Mouse (Mus musculus): ENCODE data around the gene Mycbp. TPM values are rescaled to one million over a fixed set of nuclear protein-coding genes. Genes with fewer than 3 reads are reported as not detected.

Mycbp gene
- 36.7 TPM for polyA plus RNA-seq (2014; fragmentation: Illumina TruSeq; extraction: RNeasy Lipid Tissue Mini Kit (QIAGEN cat#74804); ENCODE audit: insufficient read depth, low read depth, low replicate concordance)

DNA sequence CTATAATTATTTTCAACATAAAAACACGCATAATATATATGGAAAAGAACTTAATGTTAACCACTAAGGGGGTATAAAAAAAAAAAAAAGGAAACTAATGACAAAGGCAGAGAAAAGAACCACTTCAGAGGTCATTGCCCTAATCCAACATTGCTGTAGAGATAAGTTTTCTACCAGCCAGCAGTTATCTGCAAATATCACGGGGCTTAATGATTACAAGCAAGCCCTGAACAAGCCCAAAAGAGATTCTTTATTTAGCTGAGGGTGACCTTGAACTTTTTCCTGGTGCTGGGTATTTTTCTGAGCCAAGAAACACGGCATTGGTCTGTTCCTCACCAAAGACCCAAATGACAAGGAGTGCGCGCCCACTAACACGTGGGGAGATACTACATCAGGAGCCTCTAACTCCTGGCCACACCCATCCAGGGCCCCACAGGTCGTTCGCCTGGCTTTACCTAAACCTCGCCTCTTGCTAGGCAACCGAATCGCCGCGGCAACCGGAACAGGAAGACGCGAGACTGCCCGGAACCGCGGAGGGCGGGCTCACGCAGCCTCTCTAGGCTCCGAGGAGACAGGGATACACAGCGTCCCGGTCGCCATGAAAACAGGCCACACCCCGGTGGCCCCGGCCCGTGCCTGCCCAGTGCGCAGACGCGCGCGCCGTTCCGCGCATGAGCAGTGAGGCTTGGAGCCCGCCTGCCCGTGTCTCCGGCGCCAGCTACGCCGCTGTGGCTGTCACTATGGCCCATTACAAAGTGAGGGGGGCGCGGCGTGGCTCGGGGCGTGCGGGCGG is at the start of gene Mycbp:
Gene Mycbp (plus strand): TSS at position 500 of the 793 bp plus-strand sequence.

DNA sequence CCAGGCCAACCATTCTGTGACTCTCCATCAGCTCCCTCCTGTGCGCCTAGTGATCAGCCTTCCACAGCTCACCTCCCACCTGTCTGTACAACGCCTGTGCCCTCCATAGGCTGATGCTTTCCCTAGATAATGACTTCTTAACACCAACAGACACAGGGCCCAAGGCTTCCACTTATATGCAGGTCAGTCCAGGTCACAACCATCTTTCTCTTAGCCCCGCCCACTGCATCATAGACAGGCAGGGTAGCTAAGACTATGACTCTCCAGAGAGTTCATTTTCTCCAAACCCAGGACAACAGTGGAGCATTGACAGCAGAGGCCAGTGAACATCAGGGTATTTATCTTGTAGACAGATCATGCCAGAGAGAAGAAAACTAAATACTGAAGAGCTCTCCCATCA is 45.3 kb upstream of the Mycbp start, which contains the start of gene 4933427I04Rik:
Gene 4933427I04Rik (plus strand): TSS at position 301 of the 400 bp plus-strand sequence.

DNA sequence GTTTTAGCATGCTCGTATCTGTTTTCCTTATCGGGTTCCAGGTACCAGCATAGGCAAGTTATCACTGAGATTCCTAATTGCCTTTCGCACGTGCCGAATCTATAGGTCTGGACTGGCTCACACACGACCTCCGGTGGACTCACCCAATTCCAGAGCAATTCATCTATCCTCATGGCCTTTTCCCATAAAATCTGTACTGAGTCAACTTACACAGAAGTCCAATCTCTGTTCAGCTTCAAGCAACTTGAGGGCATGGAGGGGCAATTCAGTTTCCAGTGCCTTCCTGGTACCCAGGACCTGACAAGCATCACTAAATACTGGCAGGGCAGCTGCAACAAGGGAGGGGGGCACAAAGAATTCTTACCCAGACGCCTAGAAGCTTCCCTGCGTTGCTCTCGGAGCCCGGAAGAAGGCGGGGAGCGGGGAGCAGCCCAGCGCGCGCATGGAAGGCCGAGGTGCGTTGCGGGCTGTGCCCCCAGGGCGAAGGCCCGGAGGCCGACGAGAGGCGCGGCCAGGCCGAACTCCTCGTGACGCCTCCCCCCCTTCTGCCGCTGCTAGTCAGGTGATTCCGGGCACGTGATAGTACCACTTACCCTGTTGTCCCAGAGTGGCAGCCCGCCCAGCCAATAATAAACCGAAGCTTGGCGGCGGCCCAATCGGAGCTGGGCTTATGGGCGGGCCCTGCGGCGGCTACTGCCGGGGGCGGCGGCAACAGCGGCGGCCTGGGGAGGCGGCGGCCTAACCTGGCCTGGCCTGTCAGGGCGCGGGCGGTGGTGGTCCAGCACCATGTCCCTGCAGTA is 12.3 kb downstream of the Mycbp start, which contains the start of gene Rragc:
Gene Rragc (plus strand): TSS at position 699 of the 800 bp plus-strand sequence.

DNA sequence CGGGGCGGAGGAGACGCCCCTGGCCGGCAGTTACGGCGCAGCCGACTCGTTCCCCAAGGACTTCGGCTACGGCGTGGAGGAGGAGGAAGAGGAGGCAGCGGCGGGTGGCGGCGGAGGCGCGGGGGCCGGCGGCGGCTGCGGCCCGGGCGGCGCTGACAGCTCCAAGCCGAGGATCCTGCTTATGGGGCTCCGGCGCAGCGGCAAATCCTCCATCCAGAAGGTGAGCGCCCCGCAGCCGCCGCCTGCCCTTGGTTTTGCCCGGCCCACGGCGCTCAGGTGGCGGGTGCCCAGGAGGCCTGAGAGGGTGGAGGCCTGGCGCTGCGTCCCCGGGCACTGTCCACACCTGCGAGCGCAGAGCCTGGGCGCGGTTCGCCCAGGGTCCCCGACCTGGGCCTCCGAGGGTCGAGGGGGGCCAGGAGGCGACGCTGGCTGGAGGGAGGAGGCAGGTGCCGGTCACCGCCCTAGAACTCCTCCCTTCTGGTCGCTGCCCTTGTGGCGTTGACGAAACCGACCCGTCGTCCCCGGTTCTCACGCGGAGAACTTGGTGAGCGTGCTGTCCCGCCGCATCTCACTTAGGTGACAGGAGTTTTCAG is 13.0 kb downstream of the Mycbp start, which contains the start of gene 4930535I16Rik:
Gene 4930535I16Rik (minus strand): TSS at position 475 of the 593 bp plus-strand sequence.

Other genes starting within 250 kb of the Mycbp start
- gene Macf1, start 220.5 kb upstream of the Mycbp start, polyA plus RNA-seq (2014; fragmentation: Illumina TruSeq; extraction: RNeasy Lipid Tissue Mini Kit (QIAGEN cat#74804); ENCODE audit: insufficient read depth, low read depth, low replicate concordance): 166 TPM
- 218 TPM for gene Ndufs5, start 186.6 kb upstream of the Mycbp start, polyA plus RNA-seq (2014; fragmentation: Illumina TruSeq; extraction: RNeasy Lipid Tissue Mini Kit (QIAGEN cat#74804); ENCODE audit: insufficient read depth, low read depth, low replicate concordance)
- 31.6 TPM for gene Akirin1, start 154.5 kb upstream of the Mycbp start, polyA plus RNA-seq (2014; fragmentation: Illumina TruSeq; extraction: RNeasy Lipid Tissue Mini Kit (QIAGEN cat#74804); ENCODE audit: insufficient read depth, low read depth, low replicate concordance)
- gene Rhbdl2, start 117.0 kb upstream of the Mycbp start, polyA plus RNA-seq (2014; fragmentation: Illumina TruSeq; extraction: RNeasy Lipid Tissue Mini Kit (QIAGEN cat#74804); ENCODE audit: insufficient read depth, low read depth, low replicate concordance): 0.54 TPM
- not detected for gene 4933427I04Rik, start 45.2 kb upstream of the Mycbp start, polyA plus RNA-seq (2014; fragmentation: Illumina TruSeq; extraction: RNeasy Lipid Tissue Mini Kit (QIAGEN cat#74804); ENCODE audit: insufficient read depth, low read depth, low replicate concordance)
- 40.9 TPM for gene Rragc, start 12.6 kb downstream of the Mycbp start, polyA plus RNA-seq (2014; fragmentation: Illumina TruSeq; extraction: RNeasy Lipid Tissue Mini Kit (QIAGEN cat#74804); ENCODE audit: insufficient read depth, low read depth, low replicate concordance)
- not detected for gene 4930535I16Rik, start 13.2 kb downstream of the Mycbp start, polyA plus RNA-seq (2014; fragmentation: Illumina TruSeq; extraction: RNeasy Lipid Tissue Mini Kit (QIAGEN cat#74804); ENCODE audit: insufficient read depth, low read depth, low replicate concordance)